Comparison of ENCODE assay signal across 9 mouse cellular contexts in the genomic region with DNA sequence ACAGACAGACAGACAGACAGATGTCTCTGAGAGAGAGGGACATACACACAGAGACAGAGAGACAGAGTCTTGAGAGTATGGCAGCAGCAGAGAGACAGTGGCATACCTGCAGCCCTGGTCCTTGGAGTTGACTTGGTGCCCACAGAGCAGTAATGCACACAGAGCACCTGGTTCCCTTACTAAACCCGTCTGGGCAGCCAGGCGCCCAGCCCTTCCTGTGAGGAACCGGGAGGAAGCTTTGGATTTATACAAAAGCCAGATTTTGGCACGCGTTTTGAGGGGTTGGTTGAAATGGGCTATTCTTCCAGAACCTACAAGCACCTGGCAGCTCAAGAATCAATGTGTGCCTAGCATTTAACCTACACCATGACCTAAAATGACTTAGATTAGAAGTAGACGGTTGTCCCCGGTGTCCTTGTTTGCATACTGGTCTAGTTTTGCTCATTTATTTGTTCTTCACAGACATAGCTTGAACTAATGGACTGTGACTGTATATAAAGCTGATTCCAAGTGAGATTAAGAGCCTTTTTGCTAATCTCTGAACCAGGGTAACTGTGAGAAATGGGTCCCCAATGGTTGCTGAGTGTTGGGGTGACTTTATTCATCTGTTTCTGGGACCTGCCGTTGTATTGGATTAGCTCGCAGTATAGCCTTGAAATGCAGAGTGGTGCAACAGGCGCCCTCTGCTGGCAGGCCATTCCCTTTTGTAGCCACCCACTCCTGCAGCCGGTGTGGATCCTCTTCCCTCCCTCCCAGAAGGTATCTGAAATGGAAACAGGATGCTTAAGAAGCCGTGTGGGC.
DNase-seq lines count a peak whose midpoint lies in the region; ATAC-seq lines count a peak whose summit lies in the region.
"Had no signal": no experiment of that assay in that cellular context is flagged by ENCODE, and none has a peak within 500 bp of the region (broad histone marks: within the 10 kb centered on the region; RNA-seq: fewer than 3 reads in every experiment).

No protein-coding gene starts in this region.

- ATAC-seq in hindbrain, embryonic 12.5 days (ENCODE audit: low FRiP score), result peak; percentile 67; the same call in 1 of the 2 replicates

- WGBS in hindbrain, embryonic 12.5 days, result 48% methylated on average over 12 of the region's 12 CpGs

- H3K9me3 ChIP-seq in hindbrain, embryonic 12.5 days (replicated peaks), result no peaks in the 10 kb centered on the region
- H3K9me3 ChIP-seq: neural tube, embryonic 12.5 days had no signal

- H3K9ac ChIP-seq in hindbrain, embryonic 12.5 days, result no peak overlapping the region
- H3K9ac ChIP-seq: neural tube, embryonic 12.5 days had no signal

- peak; percentile 89 for DNase-seq in NIH3T3 (ENCODE audit: low read depth)
- DNase-seq in cerebellum, adult 8-10 months, result peak; percentile 78
- DNase-seq in frontal cortex, postnatal 10 days (ENCODE audit: low spot score in 2 of 2), result peak; percentile 61 to 85
- DNase-seq in layer of hippocampus, postnatal 10 days (ENCODE audit: low spot score in 2 of 2), result peak; percentile 92 to 93
- DNase-seq in lung, postnatal 36 days, result peak; percentile 95
- DNase-seq in retina, postnatal 7 days (ENCODE audit: low read depth, low spot score), result peak; percentile 68
- peak; percentile 96 for DNase-seq in thymus, postnatal 4 days

- H3K27me3 ChIP-seq in hindbrain, embryonic 12.5 days, result peaks cover 3% of the 10 kb centered on the region; the same call in 1 of the 2 replicates
- H3K27me3 ChIP-seq: neural tube, embryonic 12.5 days had no signal

- H3K36me3 ChIP-seq in hindbrain, embryonic 12.5 days, result no peaks in the 10 kb centered on the region
- H3K36me3 ChIP-seq: neural tube, embryonic 12.5 days had no signal

- H3K4me1 ChIP-seq in hindbrain, embryonic 12.5 days, result peaks cover 21% of the 10 kb centered on the region

- no peak overlapping the region for H3K4me2 ChIP-seq in hindbrain, embryonic 12.5 days (replicated peaks)
- H3K4me2 ChIP-seq: neural tube, embryonic 12.5 days had no signal

- H3K4me3 ChIP-seq in hindbrain, embryonic 12.5 days, result no peak overlapping the region
- H3K4me3 ChIP-seq: neural tube, embryonic 12.5 days had no signal

- H3K27ac ChIP-seq in hindbrain, embryonic 12.5 days, result no peak overlapping the region
- H3K27ac ChIP-seq: neural tube, embryonic 12.5 days had no signal
